Mouse (Mus musculus): ENCODE results near the gene Klf15.

DNA sequence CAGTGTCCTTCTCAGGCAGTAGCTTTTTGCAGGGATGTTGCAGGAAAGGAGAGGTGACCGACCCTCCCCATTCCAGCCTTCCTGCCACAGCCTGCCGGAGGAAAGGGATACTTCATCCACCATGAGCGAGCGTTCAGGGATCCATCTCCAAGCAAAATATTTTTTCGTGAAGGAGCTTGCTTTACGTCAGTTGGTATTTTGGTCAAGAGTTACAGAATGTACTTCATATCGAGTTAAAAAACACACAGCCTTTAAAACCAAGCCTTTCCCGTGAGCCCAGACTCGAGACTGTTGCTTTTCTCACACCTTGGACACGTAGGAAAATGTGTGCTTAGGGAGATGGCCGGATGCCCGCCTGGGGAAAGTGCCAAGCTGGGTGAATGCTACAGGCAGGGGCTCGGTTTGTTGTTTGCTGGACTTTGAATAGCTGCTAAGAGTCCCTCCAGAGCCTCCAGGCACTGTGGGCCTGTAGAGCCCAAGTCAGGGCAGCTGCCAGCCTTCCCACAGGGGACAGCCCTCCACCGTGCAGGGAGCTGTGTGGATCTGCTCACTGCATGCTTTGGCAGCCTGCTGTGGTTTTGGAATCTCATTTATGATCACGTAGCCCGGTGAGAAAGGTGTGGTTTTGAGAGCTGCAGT is 44.4 kb downstream of the Klf15 start:
- TF ChIP-seq POLR2A (IDR thresholded peaks at IDR 0.05; ENCODE audit: borderline replicate concordance, extremely low read depth, low read depth, low read length) = peak; percentile 42; the same call in 1 of the 2 replicates
- TF ChIP-seq CTCF (IDR thresholded peaks at IDR 0.05; ENCODE audit: insufficient read depth, low read length) = no peak

Measured in lung, adult 2 months (tissue).